Mouse (Mus musculus): ENCODE data around the gene Cttnbp2. TPM values are rescaled to one million over a fixed set of nuclear protein-coding genes. Genes with fewer than 3 reads are reported as not detected.

The Cttnbp2 gene
- polyA plus RNA-seq, 1 experiment from 2014 or later: 27.4 TPM

GRCm38 (mm10) chr6:18362232-18362631, 152.4 kb downstream of the Cttnbp2 start:
- H3K4me1 ChIP-seq (ENCODE audit: control insufficient read depth, insufficient read depth, low read length): no peaks in the 10 kb centered on the region
- no peak overlapping the region for H3K4me3 ChIP-seq (ENCODE audit: low read depth, low read length)
- no peak overlapping the region for H3K27ac ChIP-seq (ENCODE audit: low read length)
- 72% methylated on average over 5 of the region's 5 CpGs for WGBS
- ATAC-seq (ENCODE audit: insufficient number of reproducible peaks, insufficient read depth, low FRiP score, low read depth): no peak
- no peak overlapping the region for H3K9ac ChIP-seq (replicated peaks; ENCODE audit: low read depth, low read length)
- no peaks in the 10 kb centered on the region for H3K36me3 ChIP-seq (ENCODE audit: control insufficient read depth, insufficient read depth, low read length)
- no peaks in the 10 kb centered on the region for H3K9me3 ChIP-seq (ENCODE audit: control insufficient read depth, low read depth, low read length)
- H3K4me2 ChIP-seq (replicated peaks; ENCODE audit: low read depth, low read length): no peak overlapping the region
- no peaks in the 10 kb centered on the region for H3K27me3 ChIP-seq (ENCODE audit: control insufficient read depth, insufficient read depth, low read length)

- Histone ChIP-seq H3K27me3 (ENCODE audit: control insufficient read depth, insufficient read depth, low read length) (no peaks in the 10 kb centered on the region), H3K9me3 (ENCODE audit: control insufficient read depth, low read depth, low read length) (no peaks in the 10 kb centered on the region), H3K4me2 (replicated peaks; ENCODE audit: low read depth, low read length) (no peak overlapping the region), H3K27ac (ENCODE audit: low read length) (no peak overlapping the region), H3K36me3 (ENCODE audit: control insufficient read depth, insufficient read depth, low read length) (no peaks in the 10 kb centered on the region), H3K4me1 (ENCODE audit: control insufficient read depth, insufficient read depth, low read length) (no peaks in the 10 kb centered on the region), H3K9ac (replicated peaks; ENCODE audit: low read depth, low read length) (no peak overlapping the region), H3K4me3 (ENCODE audit: low read depth, low read length) (no peak overlapping the region)
- ATAC-seq (ENCODE audit: insufficient number of reproducible peaks, insufficient read depth, low FRiP score, low read depth): no peak
Observed at GRCm38 (mm10) chr6:18360955-18361354, 153.7 kb downstream of the Cttnbp2 start.

GRCm38 (mm10) chr6:18360154-18360553, 154.5 kb downstream of the Cttnbp2 start:
- no peaks in the 10 kb centered on the region for H3K9me3 ChIP-seq (ENCODE audit: control insufficient read depth, low read depth, low read length)
- H3K9ac ChIP-seq (replicated peaks; ENCODE audit: low read depth, low read length): no peak overlapping the region
- no peak overlapping the region for H3K27ac ChIP-seq (ENCODE audit: low read length)
- no peak overlapping the region for H3K4me3 ChIP-seq (ENCODE audit: low read depth, low read length)
- no peaks in the 10 kb centered on the region for H3K36me3 ChIP-seq (ENCODE audit: control insufficient read depth, insufficient read depth, low read length)
- WGBS: 79% methylated on average over 1 of the region's 1 CpGs
- ATAC-seq (ENCODE audit: insufficient number of reproducible peaks, insufficient read depth, low FRiP score, low read depth): no peak
- no peaks in the 10 kb centered on the region for H3K4me1 ChIP-seq (ENCODE audit: control insufficient read depth, insufficient read depth, low read length)
- H3K27me3 ChIP-seq (ENCODE audit: control insufficient read depth, insufficient read depth, low read length): no peaks in the 10 kb centered on the region
- no peak overlapping the region for H3K4me2 ChIP-seq (replicated peaks; ENCODE audit: low read depth, low read length)

GRCm38 (mm10) chr6:18349153-18349858, 165.3 kb downstream of the Cttnbp2 start:
- no peaks in the 10 kb centered on the region for H3K27me3 ChIP-seq (ENCODE audit: control insufficient read depth, insufficient read depth, low read length)

GRCm38 (mm10) chr6:18344272-18344671, 170.4 kb downstream of the Cttnbp2 start:
- H3K9me3 ChIP-seq (ENCODE audit: control insufficient read depth, low read depth, low read length): no peaks in the 10 kb centered on the region
- H3K27ac ChIP-seq (ENCODE audit: low read length): no peak overlapping the region
- H3K4me3 ChIP-seq (ENCODE audit: low read depth, low read length): no peak overlapping the region
- ATAC-seq (ENCODE audit: insufficient number of reproducible peaks, insufficient read depth, low FRiP score, low read depth): no peak
- no peaks in the 10 kb centered on the region for H3K27me3 ChIP-seq (ENCODE audit: control insufficient read depth, insufficient read depth, low read length)
- H3K36me3 ChIP-seq (ENCODE audit: control insufficient read depth, insufficient read depth, low read length): no peaks in the 10 kb centered on the region
- no peak overlapping the region for H3K4me2 ChIP-seq (replicated peaks; ENCODE audit: low read depth, low read length)
- no peaks in the 10 kb centered on the region for H3K4me1 ChIP-seq (ENCODE audit: control insufficient read depth, insufficient read depth, low read length)
- H3K9ac ChIP-seq (replicated peaks; ENCODE audit: low read depth, low read length): no peak overlapping the region
- 89% methylated on average over 2 of the region's 2 CpGs for WGBS

More at GRCm38 (mm10) chr6:18349153-18349858, 165.3 kb downstream of the Cttnbp2 start:
- Histone ChIP-seq H3K36me3 (ENCODE audit: control insufficient read depth, insufficient read depth, low read length) (no peaks in the 10 kb centered on the region), H3K9me3 (ENCODE audit: control insufficient read depth, low read depth, low read length) (no peaks in the 10 kb centered on the region), H3K4me3 (ENCODE audit: low read depth, low read length) (no peak overlapping the region), H3K4me2 (replicated peaks; ENCODE audit: low read depth, low read length) (no peak overlapping the region), H3K4me1 (ENCODE audit: control insufficient read depth, insufficient read depth, low read length) (no peaks in the 10 kb centered on the region), H3K9ac (replicated peaks; ENCODE audit: low read depth, low read length) (no peak overlapping the region), H3K27ac (ENCODE audit: low read length) (no peak overlapping the region)
- ATAC-seq (ENCODE audit: insufficient number of reproducible peaks, insufficient read depth, low FRiP score, low read depth): no peak
- 43% methylated on average over 3 of the region's 3 CpGs for WGBS

GRCm38 (mm10) chr6:18338307-18338706, 176.3 kb downstream of the Cttnbp2 start:
- Histone ChIP-seq H3K27ac (ENCODE audit: low read length) (no peak overlapping the region; the same call in 1 of the 2 replicates), H3K4me3 (ENCODE audit: low read depth, low read length) (no peak overlapping the region), H3K4me1 (ENCODE audit: control insufficient read depth, insufficient read depth, low read length) (no peaks in the 10 kb centered on the region), H3K27me3 (ENCODE audit: control insufficient read depth, insufficient read depth, low read length) (no peaks in the 10 kb centered on the region), H3K4me2 (replicated peaks; ENCODE audit: low read depth, low read length) (no peak overlapping the region), H3K9ac (replicated peaks; ENCODE audit: low read depth, low read length) (no peak overlapping the region), H3K36me3 (ENCODE audit: control insufficient read depth, insufficient read depth, low read length) (no peaks in the 10 kb centered on the region), H3K9me3 (ENCODE audit: control insufficient read depth, low read depth, low read length) (no peaks in the 10 kb centered on the region)
- 0 out of 2 replicates have a peak, but pooled peaks have one; percentile 63 for ATAC-seq (ENCODE audit: insufficient number of reproducible peaks, insufficient read depth, low FRiP score, low read depth)

GRCm38 (mm10) chr6:18335393-18335792, 179.2 kb downstream of the Cttnbp2 start:
- 75% methylated on average over 3 of the region's 3 CpGs for WGBS
- no peak overlapping the region for H3K4me2 ChIP-seq (replicated peaks; ENCODE audit: low read depth, low read length)
- no peak overlapping the region for H3K9ac ChIP-seq (replicated peaks; ENCODE audit: low read depth, low read length)
- H3K4me3 ChIP-seq (ENCODE audit: low read depth, low read length): no peak overlapping the region
- ATAC-seq (ENCODE audit: insufficient number of reproducible peaks, insufficient read depth, low FRiP score, low read depth): no peak
- no peaks in the 10 kb centered on the region for H3K36me3 ChIP-seq (ENCODE audit: control insufficient read depth, insufficient read depth, low read length)
- no peak overlapping the region for H3K27ac ChIP-seq (ENCODE audit: low read length)
- no peaks in the 10 kb centered on the region for H3K4me1 ChIP-seq (ENCODE audit: control insufficient read depth, insufficient read depth, low read length)
- H3K9me3 ChIP-seq (ENCODE audit: control insufficient read depth, low read depth, low read length): no peaks in the 10 kb centered on the region
- no peaks in the 10 kb centered on the region for H3K27me3 ChIP-seq (ENCODE audit: control insufficient read depth, insufficient read depth, low read length)

GRCm38 (mm10) chr6:18322950-18323349, 191.7 kb downstream of the Cttnbp2 start:
- Histone ChIP-seq H3K4me3 (ENCODE audit: low read depth, low read length) (no peak overlapping the region), H3K27me3 (ENCODE audit: control insufficient read depth, insufficient read depth, low read length) (no peaks in the 10 kb centered on the region), H3K4me1 (ENCODE audit: control insufficient read depth, insufficient read depth, low read length) (no peaks in the 10 kb centered on the region), H3K4me2 (replicated peaks; ENCODE audit: low read depth, low read length) (no peak overlapping the region), H3K9me3 (ENCODE audit: control insufficient read depth, low read depth, low read length) (no peaks in the 10 kb centered on the region), H3K27ac (ENCODE audit: low read length) (no peak overlapping the region), H3K36me3 (ENCODE audit: control insufficient read depth, insufficient read depth, low read length) (no peaks in the 10 kb centered on the region), H3K9ac (replicated peaks; ENCODE audit: low read depth, low read length) (no peak overlapping the region)
- WGBS: 78% methylated on average over 1 of the region's 1 CpGs
- ATAC-seq (ENCODE audit: insufficient number of reproducible peaks, insufficient read depth, low FRiP score, low read depth): no peak
